Mouse (Mus musculus) liver, postnatal 0 days (tissue): Measurements from ENCODE around the gene Kcna5.

Experiments used
- CTCF ChIP-seq: sonication (generic); IDR thresholded peaks from 2 replicates; pipeline ENCODE4 v1.5.1; 2016; ENCODE audit warnings: antibody characterized with exemption, low read depth
- EP300 ChIP-seq: IDR thresholded peaks from 2 replicates; pipeline ENCODE4 v1.6.1; 2016; ENCODE audit warnings: antibody characterized with exemption, low read depth, mild to moderate bottlenecking

DNA sequence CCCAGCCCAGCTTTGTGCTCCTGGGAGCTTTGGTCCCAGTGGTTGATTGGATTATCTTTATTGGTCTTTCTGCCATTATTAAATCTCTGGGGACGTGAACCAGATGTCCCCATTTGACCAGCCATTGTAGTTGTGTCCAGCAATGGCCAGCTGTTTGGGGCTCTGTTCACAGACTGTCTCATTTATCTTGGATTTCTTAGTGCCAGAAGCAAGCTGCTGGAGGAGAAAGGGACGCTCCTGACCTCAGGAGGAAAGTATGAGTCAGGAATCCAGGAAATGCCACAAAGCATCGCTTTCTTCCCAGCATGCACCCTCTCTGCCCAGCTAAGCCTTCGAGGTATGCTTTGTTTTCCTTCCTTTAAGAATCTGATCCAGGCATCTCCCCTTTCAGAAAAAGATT is 48.1 kb downstream of the Kcna5 start:
- TF ChIP-seq CTCF (no peak), EP300 (no peak)
